Mouse (Mus musculus) telencephalon, adult 2 months (tissue): Measurements from ENCODE around the gene Cd28.
"Not testable (repeated sequence)": the region's sequence is repeated elsewhere in the genome, so short reads cannot be mapped to it uniquely, and the experiment has no call there.

ENCODE experiments used
- DNase-seq: peaks from one replicate; pipeline ENCODE4 v3.0.0-alpha.2; 2011; ENCODE audit warnings: low read depth, low spot score

Gene Cd28

DNA sequence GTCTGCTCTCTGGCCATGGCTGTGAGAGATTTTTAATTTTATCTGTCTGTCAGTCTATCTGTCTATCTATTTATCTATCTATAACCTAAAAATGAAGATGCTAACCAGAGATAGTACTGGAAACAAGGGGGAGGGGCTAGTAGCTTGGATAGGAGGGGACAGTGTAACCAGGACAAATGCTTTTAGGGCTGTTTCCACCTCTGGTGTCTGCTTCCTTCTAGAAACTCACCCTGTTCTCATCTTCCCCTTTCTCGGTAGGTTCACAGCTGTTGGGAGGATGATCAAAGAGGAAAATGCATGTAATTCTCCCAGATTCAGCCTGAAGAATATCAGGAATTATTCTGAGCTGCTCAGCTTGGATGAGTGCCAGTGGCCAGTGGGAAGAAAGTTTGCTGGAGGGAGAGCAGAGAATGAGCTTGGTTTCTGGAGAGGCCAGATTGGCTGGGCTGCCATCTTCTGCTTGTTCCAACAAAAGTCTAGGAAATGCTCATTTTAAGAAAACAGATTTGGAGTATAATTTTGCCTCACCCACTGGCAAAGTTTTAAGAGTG lies 83.3 kb downstream of the Cd28 start:
- no peak for DNase-seq

DNA sequence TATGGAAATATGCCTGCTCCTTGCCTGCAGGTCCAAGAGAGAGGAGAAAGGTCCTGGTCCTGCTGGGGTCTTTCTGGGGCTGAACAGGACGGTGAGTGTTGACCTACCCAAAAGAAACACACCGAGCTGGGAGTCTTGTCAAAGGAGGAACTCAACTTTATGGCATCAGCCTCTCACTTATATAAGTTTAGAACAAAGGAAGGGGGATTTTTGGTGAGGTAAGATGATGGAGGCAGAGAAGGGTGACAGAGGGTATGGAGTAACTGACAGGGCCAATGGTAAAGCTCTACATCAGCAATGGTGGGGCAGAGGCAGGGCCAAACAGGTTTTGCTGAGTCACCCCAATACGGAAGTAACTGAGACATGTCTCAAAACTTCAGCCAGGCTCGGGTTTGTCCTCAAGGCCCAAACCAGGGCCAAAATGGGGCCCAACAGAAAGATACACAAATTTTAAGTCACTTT lies 84.6 kb downstream of the Cd28 start:
- no peak for DNase-seq

DNA sequence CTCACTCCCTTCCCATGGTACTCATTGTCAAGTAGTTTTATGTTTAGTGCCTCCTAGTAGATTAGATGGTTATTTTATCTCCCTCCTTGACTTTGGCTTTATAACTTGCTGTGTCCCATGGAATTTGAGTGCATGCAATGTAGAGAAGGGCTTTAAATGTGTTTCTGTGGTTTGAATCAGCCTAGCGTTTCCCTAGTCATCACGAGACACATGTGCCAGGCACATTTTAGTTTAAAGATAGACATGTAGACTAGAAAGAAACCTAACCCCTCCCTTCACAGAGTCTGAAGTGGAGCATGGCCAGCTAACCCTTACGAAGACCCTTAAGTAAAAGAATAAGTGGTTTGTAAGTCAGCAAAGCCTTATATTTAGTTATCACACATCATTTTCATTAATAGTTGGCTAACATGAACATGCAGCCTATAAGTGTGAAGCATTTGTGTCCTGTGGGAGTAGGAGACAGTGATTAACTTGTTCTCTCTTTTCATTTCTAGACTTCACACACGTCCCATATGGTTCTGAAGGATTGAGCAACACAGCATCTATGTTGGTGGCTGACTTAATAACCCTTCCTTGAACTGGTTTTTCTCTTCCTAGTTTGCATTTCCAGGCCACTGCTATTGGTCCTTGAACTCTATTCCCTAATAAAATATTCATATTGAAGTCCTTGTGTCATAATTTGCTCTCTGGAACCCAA lies 86.7 kb downstream of the Cd28 start:
- DNase-seq = no peak

DNA sequence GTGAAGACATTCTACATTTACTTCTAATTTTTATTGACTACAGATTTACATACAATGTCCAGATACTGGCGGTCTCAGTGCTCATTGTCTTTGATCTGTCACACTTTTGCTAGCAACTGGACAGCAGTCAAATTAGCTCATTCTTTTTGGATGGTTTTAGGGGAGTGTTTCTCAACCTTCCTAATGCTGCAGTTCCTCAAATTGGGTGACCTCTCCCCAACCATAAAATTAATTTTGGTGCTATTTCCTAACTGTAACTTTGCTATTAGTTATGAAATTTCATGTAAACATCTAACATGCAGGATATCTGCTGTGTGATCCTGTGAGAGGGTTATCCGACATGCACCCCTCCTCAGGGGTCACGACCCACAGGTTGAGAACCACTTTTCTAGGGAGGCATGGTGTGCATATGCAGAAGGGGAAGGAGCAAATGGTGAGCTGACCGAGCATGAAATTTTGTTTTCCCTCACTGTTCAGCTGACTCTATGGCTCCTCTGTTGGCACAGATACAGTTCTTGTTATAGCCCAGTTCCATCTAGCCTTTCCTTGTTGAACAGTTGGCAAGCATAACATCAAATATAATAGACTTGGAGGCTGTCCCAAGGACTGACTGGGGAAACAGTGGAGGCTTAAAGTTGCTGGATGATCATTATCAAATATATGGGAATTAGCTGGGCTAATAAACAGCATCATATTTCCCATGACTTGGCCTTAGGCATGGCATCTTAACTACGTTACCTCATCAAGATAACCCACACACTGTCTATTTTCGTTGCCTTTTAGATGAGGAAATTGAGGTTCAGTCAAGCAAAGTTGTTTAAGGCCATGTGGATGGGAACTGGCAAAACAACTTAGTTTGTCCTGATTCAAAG lies 87.5 kb downstream of the Cd28 start:
- DNase-seq = no peak

DNA sequence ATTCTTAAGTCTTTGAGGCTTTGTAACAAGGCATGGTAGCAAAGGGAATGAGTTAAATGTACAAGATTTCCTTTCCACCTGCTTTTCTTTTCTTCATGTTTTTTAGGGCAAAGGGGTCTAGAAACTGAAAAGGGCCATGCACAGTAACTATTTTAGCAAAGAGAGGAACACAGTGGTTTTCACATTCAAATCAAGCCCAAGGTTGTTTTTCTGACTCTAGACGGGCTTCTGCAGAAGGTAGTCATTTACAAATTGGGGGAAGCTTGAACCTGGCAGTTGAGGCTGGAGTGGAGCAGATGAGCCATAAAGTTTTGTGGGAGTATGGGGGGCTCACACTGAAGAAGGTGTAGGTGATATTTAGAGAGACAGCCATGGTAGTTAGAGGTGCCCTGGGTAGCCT lies 88.6 kb downstream of the Cd28 start:
- no peak for DNase-seq

DNA sequence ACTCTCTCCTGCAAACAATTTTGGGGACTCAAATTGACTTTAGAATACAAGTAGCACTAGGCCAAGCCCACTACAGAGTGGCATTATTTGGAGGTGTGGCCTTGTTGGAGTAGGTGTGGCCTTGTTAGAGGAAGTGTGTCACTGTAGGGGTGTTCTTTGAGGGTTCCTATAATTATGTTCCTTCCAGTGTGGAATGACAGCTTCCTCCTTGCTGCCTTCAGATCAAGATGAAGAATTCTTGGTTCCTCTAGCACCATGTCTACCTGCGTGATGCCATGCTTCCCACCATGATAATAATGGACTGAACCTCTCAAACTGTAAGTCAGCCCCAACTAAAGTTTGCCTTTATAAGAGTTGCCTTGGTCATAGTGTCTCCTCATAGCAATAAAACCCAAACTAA lies 91.1 kb downstream of the Cd28 start:
- no peak for DNase-seq

DNA sequence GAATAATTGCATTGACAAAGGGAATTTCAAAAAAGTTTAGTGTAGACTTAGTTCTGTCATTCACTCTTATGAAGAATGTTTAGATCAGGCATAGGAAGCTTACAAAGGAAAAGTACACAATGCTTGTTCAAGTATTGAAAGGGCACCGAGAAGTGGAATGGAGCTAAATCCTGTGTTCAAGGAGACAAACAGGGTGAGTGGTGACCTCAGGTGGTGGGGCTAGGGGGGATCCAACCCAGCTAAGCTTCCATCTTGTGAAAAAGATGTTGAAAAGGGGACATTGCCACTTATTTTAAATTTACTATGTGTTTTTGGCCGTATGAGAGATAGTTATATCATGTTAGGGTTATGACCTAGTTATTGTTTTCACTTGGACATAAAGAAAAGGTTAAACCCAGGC lies 91.9 kb downstream of the Cd28 start:
- DNase-seq = no peak

DNA sequence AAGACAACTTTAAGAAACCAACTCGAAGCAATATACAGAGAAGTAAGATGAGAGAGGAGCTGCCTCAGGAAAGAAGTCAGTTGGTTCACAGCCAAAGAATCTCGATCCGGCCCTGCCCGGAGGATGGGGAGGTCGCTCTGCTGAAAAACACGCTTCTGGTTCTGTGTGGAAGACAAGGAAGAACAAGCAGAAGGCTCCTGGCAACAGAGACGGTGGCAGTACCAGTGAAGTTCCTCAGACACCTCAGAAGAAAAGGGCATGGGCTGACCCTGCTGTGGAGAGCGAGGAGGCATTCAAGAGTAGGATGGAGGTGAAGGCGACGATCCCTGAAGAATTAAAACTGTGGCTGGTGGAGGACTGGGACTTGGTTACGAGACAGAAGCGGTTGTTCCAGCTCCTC lies 92.6 kb downstream of the Cd28 start:
- DNase-seq = no peak

DNA sequence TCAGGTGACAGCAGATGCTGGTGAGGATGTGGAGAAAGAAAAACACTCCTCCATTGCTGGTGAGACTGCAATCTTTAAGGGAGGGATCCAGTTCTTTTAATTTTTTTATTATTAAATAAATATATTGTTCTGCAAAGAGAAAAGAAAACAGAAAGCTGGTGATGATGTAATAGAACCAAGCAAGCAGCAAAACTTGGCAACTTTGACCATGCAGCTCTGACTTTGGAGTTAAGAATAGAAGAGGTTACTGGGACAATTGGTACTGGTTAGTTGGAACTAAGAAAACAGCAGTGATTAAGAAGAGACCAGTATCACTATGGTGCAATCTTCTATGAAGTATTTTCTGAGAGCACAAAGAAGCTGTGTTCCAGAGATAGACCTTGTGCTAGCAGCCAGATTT lies 94.2 kb downstream of the Cd28 start:
- no peak for DNase-seq

DNA sequence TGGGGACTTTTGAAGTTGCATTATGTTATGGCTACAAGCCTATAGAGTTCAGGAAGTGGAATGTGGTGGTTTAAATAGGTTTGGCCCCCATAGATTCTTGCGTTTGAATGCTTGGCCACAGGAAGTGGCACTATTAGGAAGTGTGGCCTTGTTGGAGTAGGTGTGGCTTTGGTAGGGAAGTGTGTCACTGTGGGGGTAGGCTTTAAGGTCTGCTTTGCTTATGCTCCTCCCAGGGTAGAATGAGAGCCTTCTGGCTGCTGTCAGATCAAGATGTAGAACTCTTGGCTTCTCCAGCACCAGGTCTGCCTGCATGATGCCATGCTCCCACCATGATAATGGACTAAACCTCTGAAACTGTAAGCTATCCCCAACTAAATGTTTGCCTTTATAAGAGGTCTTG lies 95.4 kb downstream of the Cd28 start:
- DNase-seq = no peak

DNA sequence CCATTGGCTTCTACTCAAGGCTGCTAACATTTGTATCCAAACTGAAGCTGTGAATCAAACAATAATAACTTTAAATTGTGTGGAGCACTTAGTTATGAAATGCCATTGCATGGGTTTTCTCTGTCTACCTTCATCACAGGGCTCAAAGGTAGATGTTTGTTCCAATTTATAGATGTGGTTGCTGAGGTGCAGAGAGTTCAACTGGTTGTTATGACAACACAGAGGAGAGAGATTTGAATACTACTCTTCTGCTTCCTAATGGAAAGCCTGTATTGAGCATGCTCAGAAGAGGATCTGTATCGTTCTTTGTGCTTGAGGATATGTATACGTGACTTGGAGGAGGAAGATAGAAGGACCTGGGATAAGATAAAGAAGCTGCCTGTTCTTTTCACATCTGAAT lies 96.8 kb downstream of the Cd28 start:
- no peak for DNase-seq

DNA sequence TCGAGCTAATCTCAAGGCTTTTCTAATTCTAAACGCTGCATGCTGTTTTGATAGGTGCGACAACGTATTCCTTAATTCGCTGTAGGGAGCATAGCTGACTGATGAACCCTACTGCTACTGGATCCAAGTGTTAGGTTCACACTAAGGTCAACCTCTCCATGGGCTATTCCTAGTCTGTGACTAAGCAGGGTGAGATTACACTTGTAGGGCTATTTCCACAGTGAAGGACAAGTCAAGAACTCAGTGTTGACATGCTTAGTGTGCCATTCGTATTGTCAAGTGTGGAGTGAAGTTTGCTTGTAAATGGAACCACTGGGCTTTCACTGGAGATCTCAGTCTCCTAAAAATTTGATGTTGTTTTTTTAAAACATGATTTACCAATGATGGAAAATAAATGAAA lies 99.3 kb downstream of the Cd28 start:
- DNase-seq = no peak

DNA sequence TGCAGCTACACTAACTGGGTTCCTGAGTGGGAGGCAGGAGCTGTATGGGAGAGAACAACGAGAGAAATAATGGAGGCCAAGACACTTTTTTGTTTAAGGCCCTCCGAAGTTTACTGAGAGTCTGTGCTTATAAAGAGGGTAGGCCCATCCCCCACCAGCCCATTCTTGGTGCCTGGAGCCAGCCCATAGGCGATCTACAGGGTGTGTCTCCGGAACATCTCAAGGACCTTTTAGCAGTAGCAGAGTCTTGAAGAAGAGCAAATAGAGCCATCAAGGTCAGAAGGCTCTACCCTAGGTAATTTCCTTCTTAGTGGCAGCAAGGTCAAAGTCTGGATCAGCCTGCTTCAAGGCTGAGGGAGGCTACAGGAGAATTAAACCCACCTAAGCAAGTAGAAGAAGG lies 101.9 kb downstream of the Cd28 start:
- not testable (repeated sequence) for DNase-seq

DNA sequence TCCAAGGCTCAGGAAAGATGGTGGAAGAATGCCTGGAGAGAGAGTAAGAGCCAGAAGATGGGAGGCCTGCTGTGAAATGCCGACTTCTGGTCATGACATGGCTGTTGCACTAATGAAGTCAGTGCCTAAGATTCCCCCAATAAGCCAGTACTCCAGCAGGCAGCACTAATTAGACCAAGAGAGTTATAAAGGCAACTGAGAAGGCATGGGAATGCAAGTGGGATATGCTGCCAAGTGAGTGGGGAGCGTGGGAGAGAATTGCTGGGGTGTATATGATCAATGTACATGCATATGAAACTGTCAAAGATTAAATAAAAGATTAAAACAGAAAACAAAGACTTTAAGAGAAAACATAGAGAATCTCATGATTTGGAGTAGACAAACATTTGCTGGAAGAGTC lies 103.4 kb downstream of the Cd28 start:
- DNase-seq = no peak

DNA sequence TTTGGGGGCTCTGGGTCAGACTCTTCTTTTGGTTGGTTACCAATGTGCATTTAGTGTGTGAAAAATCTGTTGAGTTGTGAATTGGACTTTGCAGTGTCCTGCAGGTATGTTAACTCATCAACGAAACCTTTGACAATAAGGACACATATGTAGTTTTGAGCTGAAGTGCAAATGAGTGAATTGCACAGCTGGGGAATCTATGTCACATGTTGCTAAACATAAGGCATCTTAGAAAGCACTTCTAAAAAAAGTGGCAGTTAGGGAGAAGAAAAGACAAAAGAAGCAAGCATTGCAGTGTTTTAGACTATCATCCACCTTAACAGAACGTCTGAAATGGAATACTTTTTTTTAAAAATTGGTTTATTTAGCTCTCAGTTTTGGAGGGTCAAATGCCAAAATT lies 104.4 kb downstream of the Cd28 start:
- DNase-seq = no peak

DNA sequence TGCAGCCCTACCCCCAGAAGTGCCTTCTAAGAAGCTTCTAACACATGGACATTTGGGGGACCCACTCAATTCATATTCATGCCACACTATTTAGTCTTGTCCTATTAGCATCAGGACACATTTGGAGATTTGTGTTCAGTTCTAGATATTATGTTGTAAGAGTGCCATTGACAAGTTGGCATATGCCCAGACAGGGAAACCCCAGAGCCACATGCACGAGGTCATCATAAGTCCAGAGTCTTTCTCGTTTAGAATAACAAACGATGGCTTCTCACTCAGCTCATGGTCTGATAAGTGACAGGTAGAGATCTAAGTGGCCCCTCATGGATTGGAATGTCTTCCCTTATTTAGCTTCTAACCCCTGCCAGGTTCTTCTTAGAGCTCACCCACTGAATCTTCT lies 105.0 kb downstream of the Cd28 start:
- DNase-seq = no peak
